Mouse (Mus musculus): ENCODE results near the gene Tmem63a. TPM values are rescaled to one million over a fixed set of nuclear protein-coding genes. Genes with fewer than 3 reads are reported as not detected.
A peak's percentile ranks its signal among the peaks of the same experiment; 100 is the strongest.

Gene Tmem63a
- polyA plus RNA-seq, 1 experiment from 2014 or later, result 13.9 TPM

DNA sequence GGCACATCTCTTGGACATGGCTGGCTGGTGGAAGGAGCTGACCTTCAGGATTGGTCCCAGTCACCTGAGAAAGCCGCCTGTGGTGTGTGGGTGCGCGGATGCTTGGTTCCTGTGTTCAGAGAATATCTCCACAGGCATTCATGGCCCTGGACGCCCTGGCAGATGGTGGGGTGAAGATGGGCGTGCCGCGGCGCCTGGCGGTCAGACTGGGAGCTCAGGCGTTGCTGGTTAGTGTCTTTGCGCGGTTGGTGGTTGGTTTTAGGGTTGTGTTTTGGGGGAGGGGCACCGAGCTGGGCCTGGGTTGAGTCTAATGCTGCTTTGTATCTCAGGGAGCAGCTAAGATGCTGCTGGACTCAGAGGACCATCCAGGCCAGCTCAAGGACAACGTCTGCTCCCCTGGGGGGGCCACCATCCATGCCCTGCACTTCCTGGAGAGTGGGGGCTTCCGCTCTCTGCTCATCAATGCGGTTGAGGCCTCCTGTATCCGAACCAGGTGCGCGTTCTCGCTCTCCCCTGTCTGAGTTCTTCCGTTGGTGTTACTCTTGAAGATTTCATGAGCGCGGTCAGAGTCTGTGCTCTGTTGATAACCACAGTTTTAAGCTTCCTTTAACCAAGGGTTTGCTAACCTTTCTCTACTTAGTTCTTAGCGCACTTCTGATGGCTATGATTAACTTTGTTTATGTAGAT is 35.5 kb upstream of the Tmem63a start:
- Histone ChIP-seq H3K27ac (no peak overlapping the region), H3K36me3 (peaks cover 23% of the 10 kb centered on the region), H3K27me3 (no peaks in the 10 kb centered on the region), H3K4me2 (no peak overlapping the region), H3K4me3 (no peak overlapping the region), H3K9me3 (no peaks in the 10 kb centered on the region), H3K9ac (no peak overlapping the region), H3K4me1 (peaks cover 18% of the 10 kb centered on the region)
- 90% methylated on average over 24 of the region's 24 CpGs for WGBS
- ATAC-seq (ENCODE audit: borderline replicate concordance, extremely low read depth, low FRiP score, low TSS enrichment), result no peak

DNA sequence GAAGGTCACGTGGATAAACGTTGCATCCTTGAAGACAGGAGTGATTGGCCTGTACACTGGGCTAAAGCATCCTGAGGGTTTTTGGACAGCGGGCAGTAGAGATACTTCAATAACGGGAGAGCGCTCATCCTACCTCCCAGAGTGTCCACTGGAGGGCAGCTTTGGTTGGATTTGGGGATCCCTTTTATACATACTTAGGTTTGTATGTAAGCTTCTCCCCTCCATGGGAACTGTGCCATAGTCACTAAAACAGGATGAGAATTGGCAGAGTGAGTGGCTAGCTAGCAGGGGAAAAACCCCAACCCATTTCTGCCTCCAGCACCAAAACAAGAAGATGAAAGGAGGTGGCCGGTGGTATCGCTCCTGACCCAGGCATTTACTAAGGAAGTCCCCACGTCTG is 31.0 kb upstream of the Tmem63a start:
- H3K36me3 ChIP-seq, result peaks cover 21% of the 10 kb centered on the region
- no peak overlapping the region for H3K9ac ChIP-seq
- no peak overlapping the region for H3K27ac ChIP-seq
- H3K4me2 ChIP-seq, result peak overlapping the region; percentile 28
- WGBS, result 48% methylated on average over 8 of the region's 8 CpGs
- no peak for ATAC-seq (ENCODE audit: borderline replicate concordance, extremely low read depth, low FRiP score, low TSS enrichment)
- H3K4me1 ChIP-seq, result no peaks in the 10 kb centered on the region
- no peaks in the 10 kb centered on the region for H3K27me3 ChIP-seq
- no peak overlapping the region for H3K4me3 ChIP-seq
- no peaks in the 10 kb centered on the region for H3K9me3 ChIP-seq

DNA sequence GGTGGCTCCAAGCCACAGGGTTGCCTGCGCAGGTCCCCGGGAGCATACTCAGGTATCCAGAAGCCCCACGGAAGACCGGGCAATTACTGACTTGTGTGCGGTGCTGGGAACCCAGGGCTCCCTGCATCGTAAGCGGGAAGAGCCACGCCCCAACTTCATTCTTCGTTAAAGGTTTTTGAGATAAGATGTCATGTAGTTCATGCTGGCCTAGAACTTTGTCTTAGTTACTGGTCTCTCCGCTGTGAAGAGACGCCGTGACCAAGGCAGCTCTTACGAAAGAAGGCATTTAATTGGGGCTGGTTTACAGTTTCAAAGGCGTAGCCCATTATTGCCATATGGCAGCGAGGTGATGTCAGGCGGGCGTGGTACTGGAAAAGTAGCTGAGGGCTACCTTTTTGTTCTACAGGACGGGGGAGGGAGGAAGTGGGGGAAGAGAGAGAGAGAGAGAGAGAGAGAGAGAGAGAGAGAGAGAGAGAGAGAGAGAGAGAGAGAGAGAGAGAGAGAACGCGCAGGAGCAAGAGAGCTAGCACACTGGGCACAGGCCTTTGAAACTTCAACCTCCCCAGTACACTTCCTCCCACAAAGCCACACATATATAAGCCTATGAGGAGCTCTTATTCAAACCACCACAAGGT is 30.4 kb upstream of the Tmem63a start:
- H3K9me3 ChIP-seq, result no peaks in the 10 kb centered on the region
- no peak overlapping the region for H3K4me3 ChIP-seq
- ATAC-seq (ENCODE audit: borderline replicate concordance, extremely low read depth, low FRiP score, low TSS enrichment), result no peak
- peak overlapping the region; percentile 28 for H3K4me2 ChIP-seq
- H3K36me3 ChIP-seq, result peaks cover 15% of the 10 kb centered on the region
- no peak overlapping the region for H3K27ac ChIP-seq
- no peaks in the 10 kb centered on the region for H3K4me1 ChIP-seq
- H3K27me3 ChIP-seq, result no peaks in the 10 kb centered on the region
- 49% methylated on average over 20 of the region's 20 CpGs for WGBS
- H3K9ac ChIP-seq, result no peak overlapping the region

DNA sequence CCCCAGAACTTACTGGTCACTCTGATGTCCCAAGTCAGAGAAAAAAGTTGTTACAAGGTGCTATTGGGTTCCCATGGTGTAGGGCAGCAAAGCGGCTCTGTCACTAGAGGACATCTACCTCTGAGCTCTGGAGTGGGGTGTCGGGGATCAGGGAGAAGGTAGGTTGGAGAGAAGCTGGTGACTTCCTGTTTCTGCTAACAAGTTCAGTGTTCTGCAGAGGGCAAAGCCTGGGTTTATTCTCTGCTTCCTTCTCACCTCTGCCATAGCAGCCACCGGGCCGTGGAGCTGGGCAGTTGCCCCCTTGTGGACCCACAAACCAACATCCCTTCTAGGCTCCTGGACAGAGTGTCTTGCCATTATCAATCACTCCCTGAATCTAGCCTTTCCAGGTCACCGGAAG is 29.4 kb upstream of the Tmem63a start:
- H3K4me1 ChIP-seq, result no peaks in the 10 kb centered on the region
- H3K9ac ChIP-seq, result no peak overlapping the region
- H3K27me3 ChIP-seq, result no peaks in the 10 kb centered on the region
- no peak overlapping the region for H3K27ac ChIP-seq
- H3K4me3 ChIP-seq, result no peak overlapping the region
- H3K9me3 ChIP-seq, result no peaks in the 10 kb centered on the region
- H3K36me3 ChIP-seq, result peaks cover 5% of the 10 kb centered on the region
- ATAC-seq (ENCODE audit: borderline replicate concordance, extremely low read depth, low FRiP score, low TSS enrichment), result no peak
- 73% methylated on average over 5 of the region's 5 CpGs for WGBS
- no peak overlapping the region for H3K4me2 ChIP-seq

DNA sequence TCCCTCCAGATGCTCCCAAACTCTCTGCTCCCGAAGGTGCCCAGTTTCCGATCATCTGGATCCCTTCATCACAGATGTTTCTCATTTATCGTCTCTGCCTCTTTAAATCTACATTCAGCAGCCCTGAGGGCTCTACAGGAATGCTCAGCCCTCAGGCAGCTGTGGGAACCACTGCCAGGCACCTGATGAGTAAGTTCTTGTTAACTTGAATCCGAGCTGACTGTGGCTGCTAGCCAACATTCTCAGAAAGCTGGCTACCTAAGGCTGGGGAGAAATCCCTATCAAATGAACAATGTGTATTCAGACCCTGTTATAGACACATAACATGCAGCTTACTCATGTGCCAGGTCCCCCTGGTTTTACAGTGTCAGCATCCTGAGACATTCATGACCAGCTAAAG is 28.3 kb upstream of the Tmem63a start:
- no peaks in the 10 kb centered on the region; the same call in 1 of the 2 replicates for H3K36me3 ChIP-seq
- no peaks in the 10 kb centered on the region for H3K4me1 ChIP-seq
- H3K9me3 ChIP-seq, result no peaks in the 10 kb centered on the region
- no peak overlapping the region for H3K9ac ChIP-seq
- no peak overlapping the region for H3K27ac ChIP-seq
- H3K4me2 ChIP-seq, result no peak overlapping the region
- no peaks in the 10 kb centered on the region for H3K27me3 ChIP-seq
- no peak for ATAC-seq (ENCODE audit: borderline replicate concordance, extremely low read depth, low FRiP score, low TSS enrichment)
- H3K4me3 ChIP-seq, result no peak overlapping the region
- 41% methylated on average over 4 of the region's 4 CpGs for WGBS

DNA sequence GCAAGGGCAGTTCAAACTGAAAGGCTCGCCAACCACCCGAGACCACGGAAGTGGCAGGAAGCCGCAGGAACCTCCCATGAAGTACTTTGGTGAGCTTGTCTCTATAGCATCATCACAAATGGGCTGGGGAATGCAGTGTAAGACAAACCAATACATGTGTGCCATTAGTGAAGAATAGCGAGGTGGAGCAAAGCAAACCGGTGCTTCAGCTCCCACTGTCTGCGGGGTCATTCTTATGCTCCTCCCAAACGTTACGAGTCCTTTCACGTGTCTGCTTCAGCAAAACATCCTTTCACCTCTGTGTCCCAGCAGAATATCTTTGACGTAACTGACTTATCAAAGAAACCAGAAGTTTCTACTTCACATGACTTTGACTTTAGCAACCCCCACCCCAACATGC is 25.7 kb upstream of the Tmem63a start:
- H3K9ac ChIP-seq, result no peak overlapping the region
- no peaks in the 10 kb centered on the region for H3K36me3 ChIP-seq
- H3K4me3 ChIP-seq, result no peak overlapping the region
- H3K27me3 ChIP-seq, result no peaks in the 10 kb centered on the region
- no peak overlapping the region for H3K4me2 ChIP-seq
- no peak for ATAC-seq (ENCODE audit: borderline replicate concordance, extremely low read depth, low FRiP score, low TSS enrichment)
- H3K27ac ChIP-seq, result no peak overlapping the region
- 82% methylated on average over 11 of the region's 11 CpGs for WGBS
- no peaks in the 10 kb centered on the region for H3K4me1 ChIP-seq
- H3K9me3 ChIP-seq, result no peaks in the 10 kb centered on the region

DNA sequence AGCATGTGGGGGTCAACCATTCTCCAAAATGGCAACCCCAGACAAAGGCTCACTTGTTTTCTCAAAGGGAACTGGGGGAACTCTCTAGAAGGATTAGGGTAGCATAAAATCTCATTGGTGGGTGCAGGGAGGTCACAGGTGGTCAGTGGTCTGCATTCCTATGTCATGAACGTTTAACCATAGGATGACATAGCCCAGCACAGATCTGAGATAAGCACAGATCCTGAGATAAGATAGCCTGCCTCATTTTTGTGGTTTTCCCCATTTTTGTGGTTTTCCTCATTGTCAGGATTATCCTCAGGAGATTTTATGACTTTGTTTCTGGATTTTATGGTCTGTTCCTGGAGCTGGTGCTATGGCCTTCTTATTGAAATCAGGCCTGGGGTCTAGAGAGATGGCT is 25.1 kb upstream of the Tmem63a start:
- Histone ChIP-seq H3K27me3 (no peaks in the 10 kb centered on the region), H3K36me3 (no peaks in the 10 kb centered on the region), H3K27ac (no peak overlapping the region), H3K4me1 (no peaks in the 10 kb centered on the region), H3K4me2 (no peak overlapping the region), H3K9ac (no peak overlapping the region), H3K4me3 (no peak overlapping the region), H3K9me3 (no peaks in the 10 kb centered on the region)
- no peak for ATAC-seq (ENCODE audit: borderline replicate concordance, extremely low read depth, low FRiP score, low TSS enrichment)
- WGBS, result 8% methylated on average over 1 of the region's 1 CpGs

DNA sequence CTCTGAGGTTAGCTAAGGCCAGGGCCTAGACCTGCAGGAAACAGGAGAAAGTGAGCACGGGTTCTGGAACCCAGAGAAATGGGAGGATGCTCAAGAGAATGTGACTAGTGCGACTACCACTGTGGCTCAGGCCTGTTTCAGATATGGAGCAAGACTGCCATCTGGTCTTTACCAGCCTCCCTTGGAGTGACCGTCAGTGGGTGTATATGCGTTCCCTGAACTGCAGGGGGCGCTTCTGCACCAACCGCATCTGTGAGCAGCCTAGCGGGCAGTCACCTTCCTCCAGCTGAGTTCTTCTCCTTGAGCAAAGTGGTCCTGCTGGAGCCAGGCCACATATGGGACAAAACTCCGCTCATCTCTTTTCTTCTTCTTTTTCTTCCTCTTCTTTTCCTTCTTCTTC is 22.5 kb upstream of the Tmem63a start:
- WGBS, result 43% methylated on average over 8 of the region's 8 CpGs
- Histone ChIP-seq H3K9ac (no peak overlapping the region), H3K27ac (no peak overlapping the region), H3K4me1 (no peaks in the 10 kb centered on the region), H3K27me3 (no peaks in the 10 kb centered on the region), H3K4me3 (no peak overlapping the region), H3K4me2 (no peak overlapping the region), H3K36me3 (no peaks in the 10 kb centered on the region), H3K9me3 (no peaks in the 10 kb centered on the region)
- ATAC-seq (ENCODE audit: borderline replicate concordance, extremely low read depth, low FRiP score, low TSS enrichment), result no peak

DNA sequence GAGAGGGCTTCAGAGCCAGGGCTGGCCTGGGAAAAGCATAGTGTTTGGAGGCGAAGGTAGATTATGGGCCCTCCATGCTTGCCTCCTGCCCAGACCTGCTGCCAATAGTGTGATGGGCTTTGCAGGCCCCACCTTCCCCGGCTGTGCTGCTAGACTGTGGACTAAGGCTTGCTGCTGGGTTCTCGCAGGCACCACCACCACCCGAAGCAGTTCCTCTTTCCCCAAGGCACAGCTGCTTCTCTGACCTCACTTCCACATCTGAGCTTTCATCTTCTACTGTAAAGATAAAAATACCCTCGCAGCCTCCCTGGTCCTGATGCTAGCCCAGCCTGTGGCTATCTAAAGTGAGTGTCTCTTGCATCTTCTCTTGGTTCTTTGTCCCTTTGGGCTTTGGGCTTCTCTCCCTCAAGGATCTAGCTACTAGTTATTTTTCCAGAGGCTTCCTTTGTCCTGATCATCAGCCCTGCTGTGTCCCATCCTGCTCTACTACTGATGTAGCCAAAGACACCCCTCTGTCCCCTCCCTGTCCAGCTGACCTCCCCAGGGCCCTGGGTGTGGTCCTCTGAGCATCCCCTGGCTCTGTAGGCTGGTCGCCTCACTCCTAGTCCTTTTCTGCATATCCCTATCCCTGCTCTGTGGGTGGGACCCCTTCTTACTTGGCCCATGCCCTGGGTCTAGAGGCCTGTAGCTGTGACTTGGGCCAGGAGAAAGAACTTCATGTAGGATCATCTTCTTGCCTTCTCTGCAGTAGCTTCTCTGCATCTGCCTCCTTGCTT is 19.7 kb upstream of the Tmem63a start:
- Histone ChIP-seq H3K9ac (no peak overlapping the region), H3K4me2 (no peak overlapping the region), H3K27me3 (no peaks in the 10 kb centered on the region), H3K36me3 (no peaks in the 10 kb centered on the region), H3K27ac (no peak overlapping the region), H3K4me3 (no peak overlapping the region), H3K9me3 (no peaks in the 10 kb centered on the region), H3K4me1 (no peaks in the 10 kb centered on the region)
- WGBS, result 65% methylated on average over 6 of the region's 6 CpGs
- no peak for ATAC-seq (ENCODE audit: borderline replicate concordance, extremely low read depth, low FRiP score, low TSS enrichment)

DNA sequence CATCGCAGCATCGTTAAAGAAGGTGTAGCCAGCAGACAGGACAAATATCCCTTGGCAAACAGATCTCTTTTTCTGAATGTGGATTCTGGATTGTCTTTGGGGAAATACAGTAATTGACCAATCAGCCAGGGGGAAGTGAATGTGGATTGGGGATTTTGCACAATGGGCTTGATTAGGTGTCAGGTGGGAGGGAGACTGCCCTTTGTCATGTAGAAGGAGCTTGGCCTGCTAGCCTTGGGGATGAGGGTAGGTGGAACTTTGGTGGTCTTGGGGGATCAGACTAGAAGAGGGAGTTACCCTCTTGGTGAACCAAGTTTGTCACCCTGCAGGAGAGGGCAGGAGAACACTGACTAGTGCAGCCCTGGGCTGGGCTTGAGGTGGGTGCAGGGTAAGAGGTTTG is 17.4 kb upstream of the Tmem63a start:
- H3K36me3 ChIP-seq, result no peaks in the 10 kb centered on the region
- H3K4me3 ChIP-seq, result no peak overlapping the region
- H3K4me2 ChIP-seq, result no peak overlapping the region
- H3K27me3 ChIP-seq, result no peaks in the 10 kb centered on the region; the same call in 1 of the 2 replicates
- WGBS, result 42% methylated on average over 2 of the region's 2 CpGs
- no peak overlapping the region for H3K9ac ChIP-seq
- no peak overlapping the region for H3K27ac ChIP-seq
- no peaks in the 10 kb centered on the region for H3K9me3 ChIP-seq
- ATAC-seq (ENCODE audit: borderline replicate concordance, extremely low read depth, low FRiP score, low TSS enrichment), result no peak
- H3K4me1 ChIP-seq, result no peaks in the 10 kb centered on the region

DNA sequence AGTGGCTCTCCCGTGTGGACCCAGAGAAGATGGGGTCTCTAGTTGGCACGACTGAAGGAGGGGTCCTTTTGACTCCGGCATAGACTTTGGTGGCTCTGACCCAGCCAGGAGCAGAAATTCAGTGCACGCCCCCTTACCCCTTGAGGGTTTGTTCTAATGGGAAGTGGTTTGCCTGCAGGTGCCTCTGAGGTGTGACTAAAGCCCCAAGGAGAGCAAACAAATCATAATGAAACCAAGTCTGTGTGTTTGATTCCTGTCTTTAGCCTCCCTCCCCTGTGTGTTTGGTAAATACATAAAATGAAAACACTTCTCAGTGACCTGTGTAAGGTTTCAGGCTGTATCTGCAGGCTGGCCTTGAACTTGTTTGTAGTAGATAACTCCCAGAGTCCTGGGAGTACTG is 15.9 kb upstream of the Tmem63a start:
- no peaks in the 10 kb centered on the region for H3K9me3 ChIP-seq
- H3K4me2 ChIP-seq, result no peak overlapping the region
- H3K4me1 ChIP-seq, result no peaks in the 10 kb centered on the region
- H3K9ac ChIP-seq, result no peak overlapping the region
- H3K27me3 ChIP-seq, result no peaks in the 10 kb centered on the region; the same call in 1 of the 2 replicates
- H3K27ac ChIP-seq, result no peak overlapping the region
- no peak for ATAC-seq (ENCODE audit: borderline replicate concordance, extremely low read depth, low FRiP score, low TSS enrichment)
- H3K36me3 ChIP-seq, result no peaks in the 10 kb centered on the region
- no peak overlapping the region for H3K4me3 ChIP-seq
- 55% methylated on average over 4 of the region's 4 CpGs for WGBS

DNA sequence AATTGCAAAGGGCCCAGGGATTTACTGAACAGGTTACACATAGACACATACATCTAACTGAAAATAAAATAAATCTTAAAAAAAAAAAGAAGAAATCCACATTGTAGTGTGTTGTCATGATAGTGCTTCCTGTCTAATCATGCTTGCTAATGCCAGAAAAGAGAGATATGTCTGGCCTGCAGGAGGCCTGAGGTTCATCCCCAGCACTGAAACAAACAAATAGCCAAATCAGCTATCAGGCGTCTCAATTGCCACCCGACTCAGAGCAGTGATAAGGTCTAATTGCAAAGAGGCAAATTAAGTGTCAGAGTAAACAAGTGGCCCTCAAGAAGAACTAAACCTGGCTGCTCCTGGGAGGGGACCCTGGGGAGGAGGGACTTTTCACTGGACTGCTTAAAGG is 12.5 kb upstream of the Tmem63a start:
- Histone ChIP-seq H3K36me3 (no peaks in the 10 kb centered on the region), H3K27ac (no peak overlapping the region), H3K27me3 (peaks cover 18% of the 10 kb centered on the region), H3K4me2 (no peak overlapping the region), H3K9ac (no peak overlapping the region), H3K4me3 (no peak overlapping the region), H3K4me1 (no peaks in the 10 kb centered on the region), H3K9me3 (no peaks in the 10 kb centered on the region)
- ATAC-seq (ENCODE audit: borderline replicate concordance, extremely low read depth, low FRiP score, low TSS enrichment), result no peak
- WGBS, result 11% methylated on average over 2 of the region's 2 CpGs

All from lung, embryonic 15.5 days (tissue).